Mouse (Mus musculus) MEL (cell line): ENCODE results near the gene Bach1. TPM values are rescaled to one million over a fixed set of nuclear protein-coding genes. Genes with fewer than 3 reads are reported as not detected.

Experiments used
- DNase-seq: peaks from one replicate; pipeline ENCODE4 v3.0.0; 2011; ENCODE audit warnings: low read depth, low spot score
- H3K27ac ChIP-seq: 2 replicates; pipeline ENCODE4 v1.5.1; 2012; ENCODE audit warnings: low read depth, mild to moderate bottlenecking, control low read depth, low read length, moderate library complexity; ENCODE audit not compliant: control insufficient read depth
- H3K27me3 ChIP-seq, 2 experiments: fragments of 150-350 bp in 1 of 2; sonication (generic) in 1 of 2; 2 replicates each; pipeline ENCODE4 v1.6.1; 2012; ENCODE audit warnings: low read length in 2 of 2, mild to moderate bottlenecking in 2 of 2, improper control_type of control experiment in 1 of 2, moderate library complexity in 1 of 2; ENCODE audit not compliant: insufficient read depth in 2 of 2, control insufficient read depth in 1 of 2
- H3K36me3 ChIP-seq, 2 experiments: 2 replicates each; pipeline ENCODE4 v1.6.1; 2012 to 2014; ENCODE audit warnings: low read length in 2 of 2, improper control_type of control experiment in 1 of 2, inconsistent platforms in 1 of 2, mild to moderate bottlenecking in 1 of 2; ENCODE audit not compliant: insufficient read depth in 2 of 2, control insufficient read depth in 1 of 2
- H3K4me1 ChIP-seq, 2 experiments: fragments of 150-350 bp in 1 of 2; sonication (generic) in 1 of 2; 2 replicates each; pipeline ENCODE4 v1.6.1; 2012; ENCODE audit warnings: low read length in 2 of 2, improper control_type of control experiment in 1 of 2, mild to moderate bottlenecking in 1 of 2; ENCODE audit not compliant: insufficient read depth in 2 of 2, control insufficient read depth in 1 of 2
- H3K4me3 ChIP-seq, 2 experiments: fragments of 150-350 bp in 1 of 2; sonication (generic) in 1 of 2; 2 replicates each; pipeline ENCODE4 v1.5.1; 2012; ENCODE audit warnings: low read depth in 2 of 2, low read length in 2 of 2, mild to moderate bottlenecking in 2 of 2, moderate library complexity in 2 of 2, control low read depth in 1 of 2, improper control_type of control experiment in 1 of 2; ENCODE audit not compliant: control insufficient read depth in 1 of 2, insufficient read depth in 1 of 2
- H3K79me2 ChIP-seq: 2 replicates; pipeline ENCODE4 v1.6.1; 2012; ENCODE audit warnings: mild to moderate bottlenecking, low read length, moderate library complexity; ENCODE audit not compliant: control insufficient read depth, poor library complexity, insufficient read depth
- H3K9ac ChIP-seq: 2 replicates; pipeline ENCODE4 v1.6.1; 2012; ENCODE audit warnings: low read depth, mild to moderate bottlenecking, control low read depth, low read length, moderate library complexity; ENCODE audit not compliant: control insufficient read depth, poor library complexity, severe bottlenecking
- H3K9me3 ChIP-seq: fragments of 150-350 bp; sonication (generic); replicated peaks from 2 replicates; pipeline ENCODE4 v1.6.1; 2012; ENCODE audit warnings: mild to moderate bottlenecking, low read length, improper control_type of control experiment, moderate library complexity; ENCODE audit not compliant: insufficient read depth
- BHLHE40 ChIP-seq: IDR thresholded peaks from 2 replicates; pipeline ENCODE4 v1.6.1; 2012; ENCODE audit warnings: low read depth, mild to moderate bottlenecking, inconsistent platforms, low read length, improper control_type of control experiment, borderline replicate concordance
- CHD2 ChIP-seq: IDR thresholded peaks from 2 replicates; pipeline ENCODE4 v1.6.1; 2011; ENCODE audit warnings: low read length, improper control_type of control experiment
- CTCF ChIP-seq, 3 experiments: IDR thresholded peaks in 2 of 3; conservative IDR thresholded peaks in 1 of 3; 2 replicates each; pipeline ENCODE4 v1.5.1; 2011 to 2012; ENCODE audit warnings: low read length in 3 of 3, low read depth in 2 of 3, mild to moderate bottlenecking in 2 of 3, improper control_type of control experiment in 1 of 3, inconsistent platforms in 1 of 3, mixed read lengths in 1 of 3, moderate library complexity in 1 of 3; ENCODE audit not compliant: control insufficient read depth in 1 of 3, insufficient read depth in 1 of 3, poor library complexity in 1 of 3, severe bottlenecking in 1 of 3
- EP300 ChIP-seq, 2 experiments: IDR thresholded peaks; 2 replicates each; pipeline ENCODE4 v1.6.1; 2011; ENCODE audit warnings: improper control_type of control experiment in 2 of 2, low read length in 2 of 2, low read depth in 1 of 2, mild to moderate bottlenecking in 1 of 2
- GATA1 ChIP-seq: IDR thresholded peaks from 2 replicates; pipeline ENCODE4 v1.6.1; 2011; ENCODE audit warnings: low read depth, low read length, improper control_type of control experiment
- HCFC1 ChIP-seq: IDR thresholded peaks from 2 replicates; pipeline ENCODE4 v1.6.1; 2012; ENCODE audit warnings: low read depth, mild to moderate bottlenecking, inconsistent platforms, low read length, improper control_type of control experiment, moderate library complexity
- JUND ChIP-seq: IDR thresholded peaks from 2 replicates; pipeline ENCODE4 v1.6.1; 2011; ENCODE audit warnings: low read depth, mild to moderate bottlenecking, improper control_type of control experiment, low read length
- MAFK ChIP-seq: IDR thresholded peaks from 2 replicates; pipeline ENCODE4 v1.6.1; 2011; ENCODE audit warnings: low read depth, mild to moderate bottlenecking, low read length, improper control_type of control experiment, borderline replicate concordance
- MEF2A ChIP-seq: IDR thresholded peaks from 2 replicates; pipeline ENCODE4 v1.6.1; 2014; ENCODE audit warnings: low read depth, mild to moderate bottlenecking, inconsistent platforms, low read length, improper control_type of control experiment; ENCODE audit not compliant: poor library complexity, insufficient replicate concordance, severe bottlenecking; ENCODE audit errors: extremely low read depth
- MYC ChIP-seq: IDR thresholded peaks from 2 replicates; pipeline ENCODE4 v1.6.1; 2011; ENCODE audit warnings: low read depth, mild to moderate bottlenecking, low read length, improper control_type of control experiment, moderate library complexity
- NELFE ChIP-seq: IDR thresholded peaks from 2 replicates; pipeline ENCODE4 v1.6.1; 2011; ENCODE audit warnings: low read depth, low read length, improper control_type of control experiment
- POLR2AphosphoS2 ChIP-seq: IDR thresholded peaks from 2 replicates; pipeline ENCODE4 v1.6.1; 2011; ENCODE audit warnings: low read length, improper control_type of control experiment
- POLR2AphosphoS5 ChIP-seq: IDR thresholded peaks from 2 replicates; pipeline ENCODE4 v1.6.1; 2012; ENCODE audit warnings: low read depth, borderline replicate concordance, mild to moderate bottlenecking, inconsistent platforms, low read length, moderate library complexity, mixed read lengths
- RAD21 ChIP-seq: IDR thresholded peaks from 2 replicates; pipeline ENCODE4 v1.6.1; 2011; ENCODE audit warnings: mild to moderate bottlenecking, low read depth, low read length, improper control_type of control experiment
- RCOR1 ChIP-seq: IDR thresholded peaks from 2 replicates; pipeline ENCODE4 v1.6.1; 2012; ENCODE audit warnings: low read depth, mild to moderate bottlenecking, inconsistent platforms, low read length, improper control_type of control experiment
- SIN3A ChIP-seq: IDR thresholded peaks from 2 replicates; pipeline ENCODE4 v1.6.1; 2012; ENCODE audit warnings: low read length, improper control_type of control experiment, inconsistent platforms
- SMC3 ChIP-seq: IDR thresholded peaks from 2 replicates; pipeline ENCODE4 v1.6.1; 2011; ENCODE audit warnings: low read depth, low read length, improper control_type of control experiment
- TBP ChIP-seq: IDR thresholded peaks from 2 replicates; pipeline ENCODE4 v1.8.0; 2011; ENCODE audit warnings: low read depth, low read length, improper control_type of control experiment
- TCF12 ChIP-seq: IDR thresholded peaks from 2 replicates; pipeline ENCODE4 v1.6.1; 2014; ENCODE audit warnings: low read depth, mild to moderate bottlenecking, inconsistent platforms, low read length, improper control_type of control experiment, moderate library complexity
- USF1 ChIP-seq: IDR thresholded peaks from 2 replicates; pipeline ENCODE4 v1.6.1; 2014; ENCODE audit warnings: low read depth, mild to moderate bottlenecking, inconsistent platforms, low read length, improper control_type of control experiment, moderate library complexity
- ZNF384 ChIP-seq: IDR thresholded peaks from 2 replicates; pipeline ENCODE4 v1.6.1; 2012; ENCODE audit warnings: low read depth, mild to moderate bottlenecking, inconsistent platforms, low read length, improper control_type of control experiment
- polyA plus RNA-seq, 2 experiments: library from polyadenylated mRNA; stranded (reverse) in 1 of 2; unstranded in 1 of 2; fragments of >175 nt in 1 of 2; fragments of >200 nt in 1 of 2; gene quantifications; 2 replicates each; pipeline versions ENCODE4 v1.2.1 to v1.2.4; 2012; ENCODE audit warnings: low replicate concordance in 2 of 2, low read depth in 1 of 2; ENCODE audit not compliant: insufficient read length in 2 of 2, insufficient read depth in 1 of 2, missing spikeins in 1 of 2
- total RNA-seq: library from RNA; depleted of rRNA; stranded (reverse); fragments of 300-350 nt; gene quantifications from 2 replicates; pipeline ENCODE4 v1.2.3, GENCODE M21; 2012

Gene Bach1
- total and polyA plus RNA-seq, 3 experiments, result 20.5 to 21.1 TPM; not detected in 1

- H3K27ac ChIP-seq, result no peak overlapping the region
- H3K79me2 ChIP-seq, result no peaks in the 10 kb centered on the region
- no peaks in the 10 kb centered on the region for H3K36me3 ChIP-seq
- H3K27me3 ChIP-seq, result no peaks in the 10 kb centered on the region
- H3K9me3 ChIP-seq, result no peaks in the 10 kb centered on the region
- no peak for DNase-seq
- H3K4me1 ChIP-seq, result no peaks in the 10 kb centered on the region
- no peak overlapping the region for H3K4me3 ChIP-seq
- TF ChIP-seq CTCF (IDR thresholded peaks at IDR 0.05 in 2 of 3, conservative IDR thresholded peaks at IDR 0.05 in 1 of 3; ENCODE audit: control insufficient read depth in 1 of 3, insufficient read depth in 1 of 3, low read depth in 2 of 3, low read length in 3 of 3, poor library complexity in 1 of 3, severe bottlenecking in 1 of 3) (no peak), ZNF384 (no peak), HCFC1 (no peak), GATA1 (no peak), SMC3 (no peak), TBP (no peak), EP300 (IDR thresholded peaks at IDR 0.05; ENCODE audit: low read depth in 1 of 2, low read length in 2 of 2) (no peak), TCF12 (no peak), MEF2A (no peak), SIN3A (no peak), NELFE (no peak), USF1 (no peak), CHD2 (no peak), POLR2AphosphoS5 (no peak), JUND (no peak), RCOR1 (no peak)
- no peak overlapping the region for H3K9ac ChIP-seq
These were observed 37.7 kb upstream of the Bach1 start for GRCm38 (mm10) chr16:87661024-87661471.

- Histone ChIP-seq H3K9me3 (no peaks in the 10 kb centered on the region), H3K4me3 (no peak overlapping the region), H3K9ac (no peak overlapping the region), H3K36me3 (no peaks in the 10 kb centered on the region), H3K27ac (no peak overlapping the region), H3K79me2 (no peaks in the 10 kb centered on the region), H3K4me1 (no peaks in the 10 kb centered on the region), H3K27me3 (no peaks in the 10 kb centered on the region)
- no peak for DNase-seq
- TF ChIP-seq BHLHE40 (no peak), RAD21 (no peak), POLR2AphosphoS2 (no peak), TBP (no peak), MAFK (no peak), MEF2A (no peak), MYC (no peak)
These were observed 37.1 kb upstream of the Bach1 start for GRCm38 (mm10) chr16:87661636-87662035.
